Mouse (Mus musculus) liver, embryonic 16.5 days (tissue): ENCODE measurements around the gene Ngp. TPM values are rescaled to one million over a fixed set of nuclear protein-coding genes. Genes with fewer than 3 reads are reported as not detected.
"Not testable (repeated sequence)": the region's sequence is repeated elsewhere in the genome, so short reads cannot be mapped to it uniquely, and the experiment has no call there.

Experiments used
- ATAC-seq: fragments of 200-750 bp; cut with Nextera tagmentation; 2 replicates; pipeline ENCODE4 v1.8.0; 2017; ENCODE audit warnings: low read depth, mild to moderate bottlenecking, moderate number of reproducible peaks, moderate library complexity
- H3K27ac ChIP-seq: fragments of 300-500 bp; sonication (generic); 2 replicates; pipeline ENCODE4 v1.5.1; 2014; ENCODE audit warnings: mild to moderate bottlenecking, low read length
- H3K27me3 ChIP-seq: fragments of 300-500 bp; sonication (generic); 2 replicates; pipeline ENCODE4 v1.6.1; 2014; ENCODE audit warnings: low read depth, low read length, mixed read lengths; ENCODE audit not compliant: control insufficient read depth, insufficient read depth
- H3K36me3 ChIP-seq: fragments of 300-500 bp; sonication (generic); 2 replicates; pipeline ENCODE4 v1.6.1; 2014; ENCODE audit warnings: mild to moderate bottlenecking; ENCODE audit not compliant: control insufficient read depth, insufficient read depth
- H3K4me1 ChIP-seq: fragments of 300-500 bp; sonication (generic); 2 replicates; pipeline ENCODE4 v1.6.1; 2014; ENCODE audit warnings: low read depth, low read length, mixed read lengths; ENCODE audit not compliant: control insufficient read depth
- H3K4me2 ChIP-seq: fragments of 300-500 bp; sonication (generic); 2 replicates; pipeline ENCODE4 v1.6.1; 2014; ENCODE audit warnings: low read depth, low read length, mixed read lengths
- H3K4me3 ChIP-seq: fragments of 300-500 bp; sonication (generic); 2 replicates; pipeline ENCODE4 v1.5.1; 2014; ENCODE audit warnings: low read depth, mild to moderate bottlenecking, low read length
- H3K9ac ChIP-seq: fragments of 300-500 bp; sonication (generic); 2 replicates; pipeline ENCODE4 v1.6.1; 2014; ENCODE audit warnings: low read depth, low read length
- H3K9me3 ChIP-seq: fragments of 300-500 bp; sonication (generic); replicated peaks from 2 replicates; pipeline ENCODE4 v1.6.1; 2016; ENCODE audit warnings: low read length; ENCODE audit not compliant: control insufficient read depth
- WGBS: fragments of 180-500 bp; shearing (Covaris S2); extraction: QIAGEN DNeasy Blood & Tissue Kit; methylation state at CpG from one replicate; pipeline ENCODE4 v1.1.7; 2014; ENCODE audit not compliant: insufficient replicate concordance; 5-methylcytosine and 5-hydroxymethylcytosine counted together
- polyA plus RNA-seq: library from polyadenylated mRNA; unstranded; fragments of >200 nt; fragmentation: Nextera tagmentation; extraction: Ambion mirVana; gene quantifications from 2 replicates; pipeline ENCODE4 v1.2.1, GENCODE M21; 2015

The Ngp gene
- polyA plus RNA-seq, 1 experiment from 2014 or later = 721 TPM

- H3K27ac ChIP-seq = no peak overlapping the region
- no peaks in the 10 kb centered on the region for H3K9me3 ChIP-seq
- H3K9ac ChIP-seq = no peak overlapping the region
- H3K36me3 ChIP-seq = peaks cover 26% of the 10 kb centered on the region
- 80% methylated on average over 7 of the region's 7 CpGs for WGBS
- H3K4me2 ChIP-seq = no peak overlapping the region
- no peak overlapping the region for H3K4me3 ChIP-seq
- no peaks in the 10 kb centered on the region for H3K4me1 ChIP-seq
- no peaks in the 10 kb centered on the region for H3K27me3 ChIP-seq
- ATAC-seq = no peak
These were observed 31.5 kb upstream of the Ngp start for GRCm38 (mm10) chr9:110388011-110388410.

- Histone ChIP-seq H3K9ac (no peak overlapping the region), H3K9me3 (no peaks in the 10 kb centered on the region), H3K4me2 (no peak overlapping the region), H3K27ac (no peak overlapping the region), H3K36me3 (peaks cover 15% of the 10 kb centered on the region), H3K4me1 (no peaks in the 10 kb centered on the region), H3K27me3 (no peaks in the 10 kb centered on the region), H3K4me3 (no peak overlapping the region)
- ATAC-seq = no peak
- whole genome bisulfite sequencing = 53% methylated on average over 3 of the region's 3 CpGs
These were observed 28.7 kb upstream of the Ngp start for GRCm38 (mm10) chr9:110390843-110391242.

- WGBS = 67% methylated on average over 4 of the region's 4 CpGs
- Histone ChIP-seq H3K4me3 (no peak overlapping the region), H3K4me2 (no peak overlapping the region), H3K4me1 (no peaks in the 10 kb centered on the region), H3K27me3 (no peaks in the 10 kb centered on the region), H3K9me3 (no peaks in the 10 kb centered on the region), H3K9ac (no peak overlapping the region), H3K36me3 (peaks cover 12% of the 10 kb centered on the region), H3K27ac (no peak overlapping the region)
- no peak for ATAC-seq
These were observed 26.3 kb upstream of the Ngp start for GRCm38 (mm10) chr9:110393295-110393694.

DNA sequence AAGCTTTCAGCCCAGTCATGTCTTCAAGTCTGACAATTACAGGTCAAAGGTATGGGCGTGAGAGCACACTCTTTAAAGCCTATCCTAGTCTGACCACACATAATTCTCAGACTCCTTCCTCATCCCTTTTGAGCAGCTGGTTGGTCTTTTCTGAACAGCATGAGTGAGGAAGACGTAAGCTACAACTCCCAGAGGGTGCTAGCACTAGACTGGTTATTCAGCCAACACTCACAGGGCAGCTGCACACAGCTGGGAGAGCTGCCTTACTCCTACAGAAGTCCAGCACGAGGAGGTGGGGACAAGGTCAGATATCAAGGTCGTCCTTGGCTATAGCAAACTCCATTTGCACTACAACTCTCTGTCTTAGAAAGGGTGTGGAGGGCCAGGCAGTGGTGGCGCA is 18.9 kb upstream of the Ngp start:
- Histone ChIP-seq H3K27ac (no peak overlapping the region), H3K27me3 (no peaks in the 10 kb centered on the region), H3K4me1 (no peaks in the 10 kb centered on the region), H3K4me3 (no peak overlapping the region), H3K36me3 (no peaks in the 10 kb centered on the region), H3K9me3 (no peaks in the 10 kb centered on the region), H3K9ac (no peak overlapping the region), H3K4me2 (no peak overlapping the region)
- ATAC-seq = no peak
- 66% methylated on average over 5 of the region's 5 CpGs for WGBS

GRCm38 (mm10) chr9:110402731-110403130 is 16.8 kb upstream of the Ngp start:
- WGBS = 61% methylated on average over 2 of the region's 2 CpGs
- ATAC-seq = no peak
- H3K27ac ChIP-seq = no peak overlapping the region
- H3K9ac ChIP-seq = no peak overlapping the region
- H3K4me3 ChIP-seq = no peak overlapping the region
- H3K27me3 ChIP-seq = no peaks in the 10 kb centered on the region
- no peaks in the 10 kb centered on the region for H3K9me3 ChIP-seq
- H3K36me3 ChIP-seq = no peaks in the 10 kb centered on the region
- peaks cover 9% of the 10 kb centered on the region for H3K4me1 ChIP-seq
- no peak overlapping the region for H3K4me2 ChIP-seq

DNA sequence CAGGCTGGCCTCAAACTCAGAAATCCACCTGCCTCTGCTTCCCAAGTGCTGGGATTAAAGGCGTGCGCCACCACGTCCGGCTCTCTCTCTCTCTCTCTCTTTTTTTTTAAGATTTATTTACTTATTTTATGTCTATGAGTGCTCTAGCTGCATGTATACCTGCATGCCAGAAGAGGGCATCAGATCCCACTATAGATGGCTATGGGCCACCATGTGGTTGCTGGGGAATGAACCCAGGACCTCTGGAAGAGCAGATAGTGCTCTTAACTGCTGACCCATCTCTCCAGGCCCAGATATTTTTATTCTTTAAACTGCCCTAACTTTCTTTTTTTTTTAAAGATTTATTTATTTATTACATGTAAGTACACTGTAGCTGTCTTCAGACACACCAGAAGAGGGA is 16.3 kb upstream of the Ngp start:
- H3K36me3 ChIP-seq, H3K27me3 ChIP-seq, H3K9me3 ChIP-seq, H3K27ac ChIP-seq, H3K4me3 ChIP-seq, H3K9ac ChIP-seq, H3K4me1 ChIP-seq, H3K4me2 ChIP-seq, ATAC-seq: not testable (repeated sequence)
- 69% methylated on average over 4 of the region's 4 CpGs for WGBS

GRCm38 (mm10) chr9:110407311-110408098 is 12.0 kb upstream of the Ngp start:
- WGBS = 1% methylated on average over 33 of the region's 41 CpGs
- Histone ChIP-seq H3K9ac (peak overlapping the region; percentile 84), H3K4me3 (peak overlapping the region; percentile 90), H3K4me2 (peak overlapping the region; percentile 91), H3K4me1 (peaks cover 15% of the 10 kb centered on the region), H3K9me3 (no peaks in the 10 kb centered on the region), H3K36me3 (no peaks in the 10 kb centered on the region), H3K27ac (peak overlapping the region; percentile 21; the same call in 1 of the 2 replicates), H3K27me3 (no peaks in the 10 kb centered on the region)
- ATAC-seq = peak; percentile 47

GRCm38 (mm10) chr9:110408099-110408773 is 11.3 kb upstream of the Ngp start, which contains the start of gene Ptpn23:
Ptpn23 (minus strand) TSS chr9:110408213.
- no peaks in the 10 kb centered on the region for H3K36me3 ChIP-seq
- WGBS = 1% methylated on average over 39 of the region's 39 CpGs
- peak within 1 kb of the TSS; percentile 91 for H3K4me2 ChIP-seq
- no peaks in the 10 kb centered on the region for H3K9me3 ChIP-seq
- peaks cover 15% of the 10 kb centered on the region for H3K4me1 ChIP-seq
- peak within 1 kb of the TSS; percentile 84 for H3K9ac ChIP-seq
- peak within 1 kb of the TSS; percentile 21 for H3K27ac ChIP-seq
- H3K27me3 ChIP-seq = no peaks in the 10 kb centered on the region
- H3K4me3 ChIP-seq = peak within 1 kb of the TSS; percentile 90
- peak; percentile 98 for ATAC-seq
